Mouse (Mus musculus): ENCODE measurements around the gene Yeats4.

The Yeats4 gene

DNA sequence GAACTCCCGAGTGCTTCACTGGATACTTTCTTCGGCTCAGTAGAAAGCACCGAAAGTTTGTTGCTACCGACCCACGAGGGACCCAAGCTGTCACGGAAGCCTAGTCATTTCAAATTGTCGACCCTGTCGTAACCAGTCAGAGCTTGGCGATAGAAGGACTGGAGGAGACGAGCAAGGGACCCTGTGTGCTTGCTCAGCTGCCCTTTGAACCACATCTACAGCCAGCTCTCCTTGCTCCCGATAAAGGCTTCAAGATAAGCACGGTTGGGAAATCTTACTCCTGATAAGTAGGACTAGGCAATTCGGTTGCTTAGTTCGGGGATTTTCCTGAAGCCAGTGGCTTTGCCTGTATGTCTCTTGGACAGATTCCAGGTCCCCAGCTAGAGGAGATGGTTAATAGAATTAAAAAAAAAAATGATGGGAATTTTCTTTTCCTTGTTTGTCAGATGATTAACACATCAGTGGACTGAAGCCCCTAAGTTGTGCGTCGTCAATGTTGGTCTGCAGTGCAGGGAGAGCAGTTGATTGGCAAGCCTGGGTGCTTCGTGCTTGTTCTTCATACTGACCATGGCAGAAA, 21.2 kb downstream of the Yeats4 start:
- no peak for DNase-seq (ENCODE audit: low read depth, low spot score)

DNA sequence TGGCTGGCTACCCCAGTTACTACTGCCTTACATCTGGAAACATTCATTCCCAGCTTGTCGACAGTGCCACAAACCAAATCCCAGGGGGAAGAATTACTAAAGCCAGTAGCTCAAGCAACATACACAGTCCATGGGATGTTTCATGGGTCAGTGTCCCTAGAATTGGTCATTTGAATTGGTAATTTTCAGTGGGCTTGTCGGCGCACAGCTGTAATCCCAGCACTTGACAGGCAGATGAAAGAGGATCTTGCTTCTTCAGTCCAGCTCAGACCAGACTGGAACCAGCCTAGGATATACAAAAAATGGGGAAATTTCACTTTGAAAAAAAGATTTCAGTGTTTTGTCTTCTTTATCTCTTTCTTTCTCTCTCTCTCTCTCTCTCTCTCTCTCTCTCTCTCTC, 24.6 kb downstream of the Yeats4 start:
- DNase-seq (ENCODE audit: low read depth, low spot score): no peak

DNA sequence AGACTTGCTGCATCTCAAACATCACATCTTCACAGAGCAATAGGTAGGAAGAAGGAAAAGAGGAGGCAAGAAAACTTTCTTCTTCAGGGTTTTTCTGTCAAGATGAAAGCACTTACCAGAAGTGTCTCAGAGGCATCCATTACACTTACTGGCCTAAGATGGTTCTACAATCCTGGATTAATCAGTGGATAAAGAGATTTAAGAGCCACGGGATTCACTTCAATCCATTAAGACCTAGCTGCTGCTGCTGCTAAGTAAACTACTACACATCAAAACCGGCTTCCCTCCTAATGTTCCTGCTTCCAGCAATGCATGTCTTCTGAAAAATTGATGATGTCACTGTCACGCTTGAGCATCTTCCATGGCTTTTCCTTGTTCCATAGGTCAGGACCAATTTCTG, 27.6 kb downstream of the Yeats4 start:
- DNase-seq (ENCODE audit: low read depth, low spot score): no peak

- DNase-seq (ENCODE audit: low read depth, low spot score): no peak
Observed at GRCm38 (mm10) chr10:117195748-117196147, 28.6 kb downstream of the Yeats4 start.

DNA sequence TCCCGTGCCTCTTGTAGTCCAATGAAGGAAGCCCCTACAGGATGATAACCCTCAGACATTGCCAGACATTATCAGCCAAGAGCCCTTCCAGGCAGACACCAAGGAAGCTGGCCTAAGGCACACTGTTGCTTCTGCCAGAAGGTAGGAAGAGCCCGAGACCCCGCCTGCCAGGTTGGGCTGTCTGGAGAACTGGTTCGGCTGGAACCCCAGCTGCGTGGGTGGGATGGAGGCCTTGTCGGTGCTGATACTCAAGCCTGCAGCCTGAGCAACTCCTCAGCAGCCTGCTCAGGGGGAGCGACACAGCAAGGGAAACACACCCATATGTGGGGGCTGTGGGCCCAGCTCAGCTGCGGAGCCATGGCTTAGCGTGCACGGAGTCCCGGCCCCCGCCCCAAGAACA, 29.3 kb downstream of the Yeats4 start:
- no peak for DNase-seq (ENCODE audit: low read depth, low spot score)

GRCm38 (mm10) chr10:117193364-117193763, 30.9 kb downstream of the Yeats4 start:
- no peak for DNase-seq (ENCODE audit: low read depth, low spot score)

- DNase-seq (ENCODE audit: low read depth, low spot score): no peak
Observed at GRCm38 (mm10) chr10:117185399-117186089, 38.8 kb downstream of the Yeats4 start.

DNA sequence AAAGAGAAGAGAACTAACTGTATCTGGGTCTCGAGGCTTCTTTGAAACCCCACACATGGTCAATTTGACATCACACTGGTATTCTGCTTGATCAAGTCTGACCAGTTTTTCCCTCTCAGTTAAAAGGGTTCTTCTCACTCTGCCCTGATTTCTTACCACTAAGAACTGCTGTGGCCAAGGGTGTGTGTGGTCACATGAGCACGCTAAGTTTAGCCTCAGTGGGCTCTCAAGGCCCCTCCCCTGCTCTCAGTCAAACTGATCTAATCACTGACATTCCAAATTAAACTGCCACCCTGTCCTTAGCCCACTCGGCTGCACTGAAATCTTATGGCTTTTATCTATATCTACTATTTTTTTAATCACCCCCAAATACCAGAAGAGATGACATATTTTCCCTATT, 43.2 kb downstream of the Yeats4 start:
- DNase-seq (ENCODE audit: low read depth, low spot score): no peak

- DNase-seq (ENCODE audit: low read depth, low spot score): no peak
Observed at GRCm38 (mm10) chr10:117174645-117175044, 49.7 kb downstream of the Yeats4 start.

DNA sequence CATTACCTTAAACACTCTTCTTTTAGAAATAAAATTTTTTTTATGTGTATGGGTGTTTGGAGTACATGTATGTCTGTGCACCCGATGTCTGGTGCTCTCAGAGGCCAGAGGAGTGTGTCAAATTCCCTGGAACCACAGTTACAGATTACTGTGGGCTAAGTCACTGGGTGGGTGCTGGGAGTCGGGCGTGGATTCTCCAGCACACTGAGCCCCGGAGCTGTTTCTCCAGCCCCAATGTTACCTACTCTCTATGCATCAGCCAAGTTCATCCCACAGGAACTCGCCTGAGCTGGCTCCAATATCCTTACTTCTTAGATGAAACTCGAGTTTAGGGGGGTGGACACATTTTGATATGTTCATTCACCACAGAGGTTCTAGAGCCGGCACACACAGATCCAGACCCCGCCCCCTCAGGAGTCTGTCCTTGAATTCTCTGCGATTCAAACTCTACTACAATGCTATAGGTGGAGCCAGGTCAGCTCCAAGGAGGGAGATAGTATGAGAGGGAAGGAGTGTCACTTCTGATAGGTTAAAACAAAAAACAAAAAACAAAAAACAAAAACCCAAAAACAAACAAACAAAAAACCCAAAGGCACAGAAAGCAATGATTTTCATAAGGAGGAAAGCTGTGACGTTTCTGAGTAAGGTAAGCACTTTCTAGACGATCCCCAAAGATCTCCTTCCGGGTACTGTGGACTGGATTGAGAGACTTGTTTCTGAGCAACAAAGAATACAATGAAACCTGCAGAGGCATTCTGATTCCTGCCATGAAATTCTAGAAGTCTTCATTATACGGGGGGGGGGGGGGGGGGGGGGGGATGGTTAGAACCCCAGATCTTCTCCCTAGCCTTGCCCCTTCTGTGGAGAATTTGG, 50.5 kb downstream of the Yeats4 start:
- DNase-seq (ENCODE audit: low read depth, low spot score): no peak

DNA sequence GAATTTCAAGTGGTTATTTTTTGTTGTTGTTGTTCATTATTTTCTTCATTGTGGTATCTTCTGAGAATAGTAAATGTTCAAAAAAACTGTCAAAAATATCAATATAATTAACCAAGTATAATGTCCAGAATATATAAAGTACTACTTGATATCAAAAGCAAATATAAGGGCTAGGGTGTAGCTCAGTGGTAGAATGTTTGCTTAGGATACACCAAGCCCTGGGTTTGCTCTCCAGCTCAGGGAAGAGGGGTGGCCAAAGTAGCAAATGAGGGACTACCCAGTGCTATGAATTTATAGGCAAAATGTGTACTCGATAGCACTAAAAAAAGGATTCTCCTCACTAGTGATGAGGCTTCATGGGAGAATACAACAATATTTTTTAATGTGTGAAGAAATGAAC, 51.2 kb downstream of the Yeats4 start:
- DNase-seq (ENCODE audit: low read depth, low spot score): no peak

- no peak for DNase-seq (ENCODE audit: low read depth, low spot score)
Observed at GRCm38 (mm10) chr10:117172069-117172468, 52.2 kb downstream of the Yeats4 start.

DNA sequence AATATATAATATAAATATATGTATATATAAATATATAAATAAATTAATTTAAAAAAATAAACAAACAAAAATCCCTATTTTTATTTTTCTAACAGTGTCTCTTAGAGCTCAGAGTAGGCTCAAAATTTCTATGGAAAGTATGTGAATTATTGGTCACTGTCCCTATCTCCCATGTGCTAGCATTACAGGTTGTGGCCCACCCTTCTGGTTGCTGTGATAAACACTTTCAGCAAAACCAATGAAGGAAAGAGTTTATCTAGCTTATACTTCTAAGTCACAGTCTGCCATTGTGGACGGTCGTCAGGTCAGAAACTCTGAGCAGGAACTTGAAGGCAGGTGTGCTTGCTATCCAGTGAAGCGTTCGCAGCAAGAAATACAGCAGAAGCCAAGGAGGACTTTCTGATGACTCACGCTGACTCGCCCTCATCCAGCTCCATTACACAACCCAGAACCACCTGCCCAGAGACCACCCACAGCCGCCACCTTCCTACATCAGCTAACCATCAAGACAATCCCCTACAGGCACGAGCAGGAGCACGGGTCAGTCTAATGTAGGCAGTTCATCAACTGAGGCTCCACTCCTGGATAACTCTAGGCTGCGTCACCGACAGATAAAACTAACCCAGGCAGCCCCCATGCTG, 57.4 kb downstream of the Yeats4 start:
- peak; percentile 66 for DNase-seq (ENCODE audit: low read depth, low spot score)
